Mouse (Mus musculus): ENCODE data around the gene Plscr1.

The Plscr1 gene

DNA sequence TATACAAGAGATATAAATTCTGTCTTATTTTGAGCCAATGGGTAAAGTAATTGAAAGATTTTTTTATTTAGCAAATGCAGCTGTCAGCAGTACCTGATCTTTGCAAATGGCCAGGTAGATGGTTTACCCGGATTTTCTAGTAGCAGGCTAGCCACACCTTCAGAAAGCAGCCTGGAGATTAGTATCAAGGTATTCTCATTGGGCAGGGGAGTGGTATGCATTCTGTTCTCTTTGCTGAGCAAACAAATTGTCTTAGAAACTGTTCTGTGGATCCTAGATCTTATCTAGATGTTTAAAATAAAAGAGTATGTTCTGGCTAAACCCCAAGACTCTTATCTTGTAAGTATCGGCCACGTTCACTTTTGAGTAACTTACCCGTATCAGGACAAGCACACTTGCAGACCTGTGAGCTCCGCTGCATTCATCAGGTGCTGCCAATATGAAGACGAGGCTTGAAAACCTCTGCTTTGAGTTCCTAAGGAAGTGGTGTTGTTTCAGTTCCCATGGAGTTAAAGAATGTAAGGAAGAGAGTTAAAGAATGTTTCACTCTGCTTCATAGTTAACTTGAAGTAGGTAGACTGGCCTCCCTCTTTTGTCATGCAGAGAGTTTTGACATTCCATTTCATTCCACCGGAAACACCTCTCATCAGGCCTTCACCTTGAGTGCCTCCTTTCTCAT lies 11.1 kb downstream of the Plscr1 start:
- DNase-seq: no peak

GRCm38 (mm10) chr9:92265719-92266118 lies 16.2 kb downstream of the Plscr1 start:
- DNase-seq: no peak

GRCm38 (mm10) chr9:92266558-92267171 lies 17.1 kb downstream of the Plscr1 start:
- no peak for DNase-seq

DNA sequence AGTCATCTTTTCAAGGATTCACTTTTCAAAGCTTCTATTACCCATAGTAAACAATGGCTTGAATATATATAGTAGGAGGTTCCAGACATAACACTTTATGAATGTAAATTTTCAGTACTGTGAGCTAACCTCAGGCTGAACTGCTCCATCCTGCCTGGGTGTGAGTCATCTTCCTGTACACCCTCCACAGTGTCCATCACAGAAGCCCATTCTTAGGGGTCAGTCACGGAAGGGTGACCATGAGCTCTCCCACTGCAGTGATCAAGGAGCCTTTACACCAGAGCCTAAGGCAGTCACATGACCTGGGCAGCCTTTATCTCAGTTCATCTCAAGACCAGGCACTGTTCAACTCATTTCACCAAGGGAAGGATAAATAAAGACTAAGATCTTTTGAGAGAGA lies 18.2 kb downstream of the Plscr1 start:
- DNase-seq: no peak

GRCm38 (mm10) chr9:92269829-92270404 lies 20.4 kb downstream of the Plscr1 start:
- no peak for DNase-seq

DNA sequence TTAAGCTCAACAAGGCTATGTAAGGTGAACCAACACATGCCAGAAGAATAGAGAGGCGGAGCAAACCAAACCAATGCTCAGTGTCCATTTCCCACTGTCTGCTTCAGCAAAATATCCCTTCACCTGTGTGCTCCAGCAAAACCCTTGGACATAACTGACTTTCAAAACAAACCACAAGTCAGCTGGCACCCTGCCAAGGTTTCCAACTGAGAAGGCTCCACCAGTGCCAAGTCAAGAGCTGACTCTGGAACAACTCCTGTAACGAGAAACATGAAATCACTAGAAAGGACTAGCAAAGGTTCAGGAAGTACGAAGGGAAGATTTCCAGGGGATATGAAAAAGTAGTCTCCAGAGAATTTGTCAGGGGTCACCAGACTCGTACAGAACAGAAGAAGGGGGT lies 21.4 kb downstream of the Plscr1 start:
- no peak for DNase-seq

DNA sequence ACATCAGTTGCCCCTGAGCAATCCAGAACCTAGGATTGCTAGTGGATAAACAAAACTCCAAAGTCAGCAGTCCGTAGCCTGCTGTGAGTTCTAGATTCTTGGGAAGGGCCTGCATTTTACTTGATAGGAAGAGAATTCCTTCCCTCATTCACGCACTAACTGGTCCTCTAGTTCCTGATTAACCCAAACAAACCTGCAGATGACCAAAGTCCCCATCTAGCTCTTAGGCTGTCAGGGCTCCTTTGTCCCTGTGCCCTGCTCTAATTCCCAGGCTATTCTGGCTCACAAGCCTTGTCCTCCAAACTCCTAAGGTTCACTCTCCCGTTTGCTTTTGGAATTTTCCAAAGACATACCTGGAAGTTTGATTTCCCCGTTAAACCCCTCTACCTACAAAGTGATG lies 23.1 kb downstream of the Plscr1 start:
- DNase-seq: no peak

- DNase-seq: no peak
These were observed 23.7 kb downstream of the Plscr1 start for GRCm38 (mm10) chr9:92273271-92273670.

- DNase-seq: no peak
These were observed 24.6 kb downstream of the Plscr1 start for GRCm38 (mm10) chr9:92273956-92274762.

DNA sequence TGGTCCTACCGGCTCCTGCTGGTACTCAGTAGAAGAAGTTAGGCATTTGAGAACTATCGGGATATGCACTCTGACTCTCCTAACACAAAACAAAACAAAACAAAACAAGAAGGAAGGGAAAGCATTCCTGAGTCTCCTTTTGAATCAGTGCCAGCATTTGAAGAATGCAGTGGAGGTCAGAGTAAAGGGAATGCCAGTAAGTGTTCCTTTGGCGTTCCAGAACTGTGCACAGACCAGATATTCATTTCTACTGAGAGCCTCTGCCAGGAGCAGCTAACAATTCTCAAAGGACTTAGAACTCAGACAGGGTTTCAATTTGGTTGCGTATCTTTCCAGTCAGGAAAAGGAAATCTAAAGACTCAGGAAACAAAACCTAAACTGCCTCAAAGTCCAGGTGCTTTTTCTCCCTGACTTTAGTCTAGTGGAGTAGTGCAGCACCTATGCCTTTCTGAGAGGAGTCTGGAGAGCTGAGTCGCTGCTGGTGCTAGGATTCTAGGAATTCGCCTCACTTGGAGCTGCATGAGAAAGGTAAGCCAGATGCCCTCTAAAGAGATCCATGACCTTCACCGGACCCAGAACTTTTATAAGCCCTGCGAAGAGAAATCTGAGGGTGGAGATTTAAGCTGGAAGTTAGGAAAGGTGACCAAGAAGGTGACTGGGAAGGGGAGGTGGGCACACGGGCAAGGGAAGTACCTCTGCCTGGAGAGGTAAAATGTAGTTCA lies 26.1 kb downstream of the Plscr1 start, which contains the start of gene Plscr2:
Gene Plscr2, plus strand, starts transcription at position 117 of the 722 bp plus-strand sequence.
- no peak for DNase-seq

DNA sequence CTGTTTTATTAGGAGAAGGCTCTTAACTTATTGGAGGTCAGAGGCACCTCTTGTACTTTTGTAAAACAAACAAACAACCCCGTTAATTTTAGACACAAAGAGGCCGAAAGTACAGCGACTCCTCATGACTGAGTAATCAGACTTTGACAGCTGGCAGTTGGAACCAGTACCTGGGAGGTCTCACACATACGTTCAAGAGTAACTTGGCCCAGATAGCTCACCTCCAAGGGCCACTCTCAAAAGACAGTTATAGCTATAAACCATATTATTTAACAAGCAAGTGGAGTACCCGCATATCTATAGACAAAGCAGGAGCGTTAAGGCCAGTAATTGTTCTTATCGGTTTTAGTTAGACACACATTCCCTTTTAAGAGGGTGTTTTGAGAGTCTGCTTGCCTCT lies 26.8 kb downstream of the Plscr1 start:
- DNase-seq: no peak

GRCm38 (mm10) chr9:92280048-92280447 lies 30.5 kb downstream of the Plscr1 start:
- no peak for DNase-seq

DNA sequence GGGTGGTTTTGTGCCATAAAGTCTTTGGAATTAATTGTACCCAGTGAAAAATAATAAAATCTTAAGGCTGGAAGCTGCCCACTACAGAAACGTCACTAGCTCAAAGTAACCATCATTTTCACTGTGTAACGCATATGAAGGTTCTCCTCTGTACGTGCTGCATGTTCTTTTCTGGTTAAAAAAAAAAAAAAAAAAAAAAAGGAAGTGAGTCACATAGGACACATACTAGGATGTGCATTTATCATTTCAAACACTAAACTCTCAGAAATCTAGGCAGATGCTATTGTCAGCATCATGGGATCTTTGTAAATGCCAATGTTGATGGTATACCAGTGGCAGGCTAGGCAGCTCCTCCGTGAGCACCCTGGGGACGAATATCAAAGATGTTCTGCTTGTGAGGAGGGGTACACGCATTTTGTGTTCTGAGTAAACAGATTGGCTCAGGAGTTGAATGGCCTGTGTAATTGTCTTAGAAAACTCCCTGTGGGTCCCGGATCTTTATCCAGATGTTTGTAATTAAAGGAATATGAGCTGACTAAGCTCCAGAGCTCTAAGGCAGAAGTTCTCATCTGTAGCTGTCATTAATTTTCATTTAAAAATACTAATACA lies 33.1 kb downstream of the Plscr1 start:
- no peak for DNase-seq

DNA sequence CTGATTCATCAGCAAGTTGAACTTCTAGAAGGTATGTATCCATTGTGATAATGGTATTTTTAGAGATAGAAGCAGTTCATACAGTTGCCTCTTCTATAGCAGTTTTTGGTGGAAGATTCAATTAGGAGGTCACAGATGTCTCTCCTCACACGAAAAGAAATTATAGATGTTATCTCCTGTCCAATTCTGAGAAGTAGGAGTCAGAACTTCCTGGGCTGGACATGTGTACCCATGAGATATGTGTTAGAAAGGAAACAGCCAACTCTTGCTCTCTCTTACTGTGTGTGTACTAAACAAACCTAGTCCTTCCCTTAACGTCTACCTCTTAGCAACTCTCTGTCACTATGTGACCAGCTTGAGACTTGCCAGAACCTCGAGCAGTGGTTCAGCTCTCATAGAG lies 40.1 kb downstream of the Plscr1 start:
- DNase-seq: no peak

DNA sequence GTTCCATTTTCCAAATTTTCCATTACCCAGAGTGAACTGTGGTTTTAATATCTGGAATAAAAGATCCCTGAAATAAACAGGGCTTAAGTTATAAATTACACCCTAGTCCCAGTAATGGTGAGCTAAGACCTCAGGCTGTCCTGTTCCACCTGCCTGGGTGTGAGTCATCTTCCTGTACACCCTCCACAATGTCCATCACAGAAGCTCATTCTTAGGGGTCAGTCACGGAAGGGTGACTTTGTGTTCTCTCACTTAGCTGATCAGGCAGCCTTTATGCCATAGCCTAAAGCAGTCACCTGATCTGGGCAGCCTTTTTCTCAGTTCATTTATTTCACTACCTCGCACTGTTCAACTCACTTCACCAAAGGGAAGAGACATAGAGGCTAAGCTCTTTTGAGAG lies 42.6 kb downstream of the Plscr1 start:
- DNase-seq: no peak

DNA sequence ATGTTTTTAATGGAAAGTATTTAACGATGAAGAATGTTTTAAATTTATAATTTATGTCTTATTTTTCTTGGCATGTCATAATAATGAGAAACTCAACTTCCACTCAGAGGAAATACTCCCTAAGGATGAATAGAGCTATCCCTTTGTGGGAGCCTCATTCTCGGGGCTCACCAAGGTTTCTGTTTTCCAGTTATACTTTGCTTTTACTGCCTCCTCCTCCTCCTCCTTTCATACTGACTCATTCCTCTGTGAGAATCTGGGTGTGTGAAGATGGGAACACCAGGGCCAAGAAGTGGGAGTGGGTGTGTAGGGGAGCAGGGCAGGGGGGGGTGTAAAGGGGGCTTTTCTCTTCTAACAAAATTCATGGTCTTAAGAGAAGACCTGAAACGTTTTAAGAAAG lies 43.4 kb downstream of the Plscr1 start:
- DNase-seq: no peak

GRCm38 (mm10) chr9:92293560-92294548 lies 44.3 kb downstream of the Plscr1 start:
- no peak for DNase-seq

- no peak for DNase-seq
These were observed 48.7 kb downstream of the Plscr1 start for GRCm38 (mm10) chr9:92298288-92298687.

DNA sequence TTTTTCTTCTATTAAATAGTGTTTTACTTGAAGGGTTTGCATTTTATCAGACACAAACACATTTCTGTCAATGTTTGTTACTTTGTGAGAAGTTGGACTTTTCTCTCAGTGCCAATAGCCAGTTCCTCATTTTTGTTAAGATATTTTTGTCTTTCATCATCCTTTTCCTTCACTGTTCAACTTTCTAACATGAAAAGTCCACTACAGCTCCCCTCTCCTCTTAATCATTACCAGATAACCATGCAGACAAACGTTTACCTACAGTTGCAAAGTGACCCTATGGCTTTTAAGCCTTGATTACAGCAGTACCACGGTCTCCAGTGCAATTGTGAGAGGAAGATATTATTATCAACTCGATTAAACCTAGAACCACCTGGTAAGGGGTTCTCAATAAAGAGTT lies 51.7 kb downstream of the Plscr1 start:
- no peak for DNase-seq

DNA sequence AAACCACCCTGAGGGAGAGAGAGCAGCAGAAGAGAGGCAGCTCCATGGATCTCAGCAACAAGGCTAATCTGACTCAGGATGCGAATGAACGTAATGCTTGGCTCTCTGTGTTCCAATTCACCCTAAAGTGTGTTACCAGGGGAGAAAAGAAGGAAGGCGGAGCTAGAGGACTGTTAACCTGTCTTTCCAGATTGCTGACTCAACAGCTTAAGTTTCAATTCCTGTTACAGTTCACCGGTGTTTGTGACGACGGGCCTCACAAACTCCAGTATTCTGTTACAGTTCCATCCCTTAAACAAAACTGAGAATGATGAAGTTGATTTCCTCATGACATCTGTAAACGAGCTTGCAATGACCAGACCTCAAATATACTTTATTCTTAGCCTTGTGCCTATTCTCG lies 55.5 kb downstream of the Plscr1 start:
- no peak for DNase-seq

GRCm38 (mm10) chr9:92305620-92306220 lies 56.2 kb downstream of the Plscr1 start:
- no peak for DNase-seq
